Mouse (Mus musculus): ENCODE data around the gene Lrig2.

GRCm38 (mm10) chr3:104358747-104359146 is 153.0 kb downstream of the Lrig2 start:
- no peak for TF ChIP-seq MAX (IDR thresholded peaks at IDR 0.05)
- TF ChIP-seq CTCF (IDR thresholded peaks at IDR 0.05; ENCODE audit: control insufficient read depth, insufficient read depth, insufficient read length) = no peak
- no peak for TF ChIP-seq MYOD1 (IDR thresholded peaks at IDR 0.05; ENCODE audit: control insufficient read depth, insufficient read length, low read depth)
- no peak for TF ChIP-seq CEBPB (IDR thresholded peaks at IDR 0.05; ENCODE audit: low read depth)
- TF ChIP-seq MYOG (IDR thresholded peaks at IDR 0.05; ENCODE audit: control insufficient read depth, extremely low read depth, insufficient read length) = no peak
- TF ChIP-seq FOSL1 (IDR thresholded peaks at IDR 0.05; ENCODE audit: insufficient read depth, low read length, poor library complexity, severe bottlenecking) = no peak
- TF ChIP-seq USF1 (IDR thresholded peaks at IDR 0.05; ENCODE audit: low read depth) = no peak

All from C2C12 (cell line).